Mouse (Mus musculus) bone marrow macrophage, adult 2 months (primary cell): Measurements from ENCODE around the gene Limd2.

ENCODE experiments used
- CTCF ChIP-seq: IDR thresholded peaks from 2 replicates; pipeline ENCODE4 v1.5.1; 2012; ENCODE audit warnings: low read depth, mild to moderate bottlenecking, low read length, moderate library complexity
- POLR2A ChIP-seq: IDR thresholded peaks from 2 replicates; pipeline ENCODE4 v1.6.1; 2012; ENCODE audit warnings: mild to moderate bottlenecking, low read depth, low read length, borderline replicate concordance

- no peak for TF ChIP-seq POLR2A
- TF ChIP-seq CTCF = no peak
These were observed 26.7 kb upstream of the Limd2 start for GRCm38 (mm10) chr11:106187326-106187725.
